Mouse (Mus musculus): ENCODE data around the gene Fkbp1a. TPM values are rescaled to one million over a fixed set of nuclear protein-coding genes. Genes with fewer than 3 reads are reported as not detected.

Gene Fkbp1a
- 58.7 to 68.1 TPM (median 67.3 TPM) in 4 replicates for total RNA-seq (2023)

GRCm38 (mm10) chr2:151542323-151543062 is at the start of gene Fkbp1a:
Gene Fkbp1a, plus strand, starts transcription at chr2:151542483.

GRCm38 (mm10) chr2:151494035-151494803 is 48.1 kb upstream of the Fkbp1a start, which contains the start of gene Nsfl1c:
Gene Nsfl1c, plus strand, starts transcription at chr2:151494182.

GRCm38 (mm10) chr2:151571873-151572700 is 29.8 kb downstream of the Fkbp1a start, which contains the start of gene Sdcbp2:
Gene Sdcbp2, plus strand, starts transcription at chr2:151572622.

Other genes starting within 250 kb of the Fkbp1a start
- gene 4921509C19Rik, start 66.3 kb upstream of the Fkbp1a start, total RNA-seq (2023) = not detected in 4 replicates
- 101 to 112 TPM (median 105 TPM) in 4 replicates for gene Nsfl1c, start 48.3 kb upstream of the Fkbp1a start, total RNA-seq (2023)
- gene Sdcbp2, start 30.1 kb downstream of the Fkbp1a start, total RNA-seq (2023) = 1.5 to 4.0 TPM (median 1.9 TPM) in 4 replicates
- gene Snph, start 90.1 kb downstream of the Fkbp1a start, total RNA-seq (2023) = 0.30 to 2.1 TPM (median 0.48 TPM) in 4 replicates
- gene Rad21l, start 126.0 kb downstream of the Fkbp1a start, total RNA-seq (2023) = not detected in 4 replicates
- gene Tmem74b, start 159.5 kb downstream of the Fkbp1a start, total RNA-seq (2023) = not detected in 4 replicates
- gene Psmf1, start 201.7 kb downstream of the Fkbp1a start, total RNA-seq (2023) = 31.9 to 41.4 TPM (median 38.0 TPM) in 4 replicates